Mouse (Mus musculus) forebrain, embryonic 11.5 days (tissue): ENCODE results near the gene Gemin2. TPM values are rescaled to one million over a fixed set of nuclear protein-coding genes. Genes with fewer than 3 reads are reported as not detected.
"Not testable (repeated sequence)": the region's sequence is repeated elsewhere in the genome, so short reads cannot be mapped to it uniquely, and the experiment has no call there.

Source experiments
- ATAC-seq: fragments of 200-750 bp; cut with Nextera tagmentation; replicated peaks from 2 replicates; pipeline ENCODE4 v1.8.0; 2017; ENCODE audit warnings: moderate TSS enrichment; ENCODE audit not compliant: low FRiP score
- DNase-seq: peaks from one replicate; pipeline ENCODE4 v3.0.0-alpha.2; 2017; ENCODE audit warnings: low spot score
- H3K27ac ChIP-seq: fragments of 300-500 bp; sonication (generic); 2 replicates; pipeline ENCODE4 v1.5.1; 2014; ENCODE audit warnings: low read depth, low read length
- H3K27me3 ChIP-seq: fragments of 300-500 bp; sonication (generic); 2 replicates; pipeline ENCODE4 v1.6.1; 2014; ENCODE audit warnings: mild to moderate bottlenecking, low read length, mixed read lengths; ENCODE audit not compliant: control insufficient read depth, insufficient read depth
- H3K36me3 ChIP-seq: fragments of 300-500 bp; sonication (generic); 2 replicates; pipeline ENCODE4 v1.6.1; 2014; ENCODE audit warnings: mild to moderate bottlenecking, low read length, moderate library complexity, mixed read lengths; ENCODE audit not compliant: control insufficient read depth, insufficient read depth
- H3K4me1 ChIP-seq: fragments of 300-500 bp; sonication (generic); replicated peaks from 2 replicates; pipeline ENCODE4 v1.6.1; 2014; ENCODE audit warnings: low read length, mixed read lengths; ENCODE audit not compliant: control insufficient read depth, insufficient read depth
- H3K4me2 ChIP-seq: fragments of 300-500 bp; sonication (generic); 2 replicates; pipeline ENCODE4 v1.6.1; 2014; ENCODE audit warnings: low read depth, mild to moderate bottlenecking, low read length, moderate library complexity, mixed read lengths; ENCODE audit not compliant: severe bottlenecking
- H3K4me3 ChIP-seq: fragments of 300-500 bp; sonication (generic); 2 replicates; pipeline ENCODE4 v1.5.1; 2014; ENCODE audit warnings: low read depth, low read length
- H3K9ac ChIP-seq: fragments of 300-500 bp; sonication (generic); 2 replicates; pipeline ENCODE4 v1.6.1; 2014; ENCODE audit warnings: low read length
- H3K9me3 ChIP-seq: fragments of 300-500 bp; sonication (generic); 2 replicates; pipeline ENCODE4 v1.6.1; 2016; ENCODE audit warnings: low read length, mixed read lengths; ENCODE audit not compliant: control insufficient read depth
- WGBS: fragments of 180-500 bp; shearing (Covaris S2); extraction: QIAGEN DNeasy Blood & Tissue Kit; methylation state at CpG from one replicate; pipeline ENCODE4 v1.1.7; 2014; 5-methylcytosine and 5-hydroxymethylcytosine counted together
- polyA plus RNA-seq: library from polyadenylated mRNA; unstranded; fragments of >200 nt; fragmentation: Nextera tagmentation; extraction: Ambion mirVana; gene quantifications from 2 replicates; pipeline ENCODE4 v1.2.1, GENCODE M21; 2014

The Gemin2 gene
- polyA plus RNA-seq, 1 experiment from 2014 or later, result 33.2 TPM

GRCm38 (mm10) chr12:59052470-59052869 is 39.3 kb downstream of the Gemin2 start:
- Histone ChIP-seq H3K36me3 (no peaks in the 10 kb centered on the region; the same call in 1 of the 2 replicates), H3K27me3 (no peaks in the 10 kb centered on the region), H3K4me2 (no peak overlapping the region), H3K27ac (no peak overlapping the region), H3K4me3 (no peak overlapping the region), H3K9ac (no peak overlapping the region), H3K4me1 (no peaks in the 10 kb centered on the region), H3K9me3 (no peaks in the 10 kb centered on the region)
- no peak for ATAC-seq
- no peak for DNase-seq
- 96% methylated on average over 3 of the region's 3 CpGs for WGBS

DNA sequence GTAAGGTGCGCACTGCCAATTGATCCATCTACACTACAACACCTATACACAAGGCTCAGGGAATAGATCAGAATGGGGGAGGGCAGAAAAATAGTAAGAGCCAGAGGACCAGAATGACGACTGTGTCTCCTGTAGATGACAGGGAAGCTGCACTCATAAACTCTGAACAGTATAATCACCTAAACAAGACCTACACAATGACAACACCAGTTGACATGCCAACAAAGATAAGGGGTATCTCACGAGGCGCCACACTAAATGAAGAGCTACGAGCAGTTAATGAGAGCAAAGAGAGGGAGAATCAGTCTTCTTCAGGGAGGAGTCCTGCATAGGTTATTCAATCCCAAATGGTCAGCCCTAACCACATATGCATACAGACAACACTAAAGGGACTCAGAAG is 40.0 kb downstream of the Gemin2 start:
- H3K27me3 ChIP-seq, result no peaks in the 10 kb centered on the region
- no peaks in the 10 kb centered on the region; the same call in 1 of the 2 replicates for H3K36me3 ChIP-seq
- H3K27ac ChIP-seq, result no peak overlapping the region
- no peak overlapping the region for H3K4me2 ChIP-seq
- DNase-seq (no peak), ATAC-seq (no peak)
- 89% methylated on average over 5 of the region's 5 CpGs for WGBS
- no peak overlapping the region for H3K9ac ChIP-seq
- H3K4me3 ChIP-seq, result no peak overlapping the region
- no peaks in the 10 kb centered on the region for H3K4me1 ChIP-seq
- no peaks in the 10 kb centered on the region for H3K9me3 ChIP-seq

DNA sequence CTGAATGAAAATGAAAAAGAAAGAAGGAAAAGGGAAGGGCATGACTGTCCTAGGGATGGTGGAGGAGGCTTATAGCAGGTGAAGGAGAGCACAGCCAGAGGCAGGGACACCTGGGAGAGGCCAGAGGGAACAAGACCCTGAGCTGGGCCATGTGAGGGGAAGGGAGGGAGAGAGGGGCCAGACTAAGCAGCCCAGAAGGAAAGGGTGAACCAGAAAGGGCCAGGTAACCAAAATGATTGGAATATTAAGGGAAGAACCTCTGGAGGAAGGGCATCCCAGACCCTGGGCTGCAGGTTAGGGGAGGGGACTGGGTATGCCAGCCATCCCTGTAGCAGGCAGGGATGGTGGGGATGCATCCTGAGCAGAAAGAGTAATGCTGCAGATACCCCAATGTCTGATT is 40.8 kb downstream of the Gemin2 start:
- DNase-seq, result no peak
- H3K27ac ChIP-seq, result no peak overlapping the region
- no peak overlapping the region for H3K9ac ChIP-seq
- no peaks in the 10 kb centered on the region for H3K27me3 ChIP-seq
- H3K9me3 ChIP-seq, result no peaks in the 10 kb centered on the region
- no peaks in the 10 kb centered on the region for H3K4me1 ChIP-seq
- no peak overlapping the region for H3K4me3 ChIP-seq
- ATAC-seq, result no peak
- no peaks in the 10 kb centered on the region; the same call in 1 of the 2 replicates for H3K36me3 ChIP-seq
- no peak overlapping the region for H3K4me2 ChIP-seq

DNA sequence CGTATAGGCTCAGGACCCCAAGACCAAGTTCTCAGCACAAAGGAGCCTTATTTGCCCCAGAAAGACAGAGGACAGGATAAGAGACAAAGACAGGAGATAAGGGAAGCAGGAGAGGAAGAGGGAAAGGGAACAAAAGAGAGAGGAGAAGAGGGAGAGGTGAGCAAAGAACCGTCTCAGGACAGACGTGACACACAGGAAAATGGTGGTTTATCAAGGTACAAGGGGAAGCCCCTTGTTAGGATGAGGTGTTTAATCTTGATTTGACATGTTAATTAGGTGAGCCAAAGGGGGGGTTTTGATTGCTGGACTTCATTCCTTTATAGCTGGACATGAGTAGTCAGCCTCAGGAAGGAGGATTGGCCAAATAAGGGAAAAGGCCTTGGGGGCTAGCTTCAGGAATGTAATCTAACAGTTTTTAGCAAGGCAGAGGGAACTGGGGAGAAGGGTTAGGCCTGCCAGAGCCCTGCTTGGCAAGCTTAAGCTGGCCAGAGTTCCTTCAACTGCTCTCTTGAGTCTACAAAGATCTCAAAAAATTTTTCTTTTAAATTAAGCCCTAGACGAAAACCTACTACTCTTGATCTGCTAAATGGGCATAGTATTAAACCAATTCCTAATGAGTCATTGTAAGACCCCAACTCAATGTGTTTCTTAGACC is 42.1 kb downstream of the Gemin2 start:
- H3K9ac ChIP-seq, result no peak overlapping the region
- no peaks in the 10 kb centered on the region for H3K36me3 ChIP-seq
- H3K4me2 ChIP-seq, result no peak overlapping the region
- DNase-seq (no peak), ATAC-seq (no peak)
- no peak overlapping the region for H3K27ac ChIP-seq
- 88% methylated on average over 4 of the region's 4 CpGs for WGBS
- H3K27me3 ChIP-seq, result no peaks in the 10 kb centered on the region
- H3K9me3 ChIP-seq, result no peaks in the 10 kb centered on the region
- peaks cover 3% of the 10 kb centered on the region; the same call in 1 of the 2 replicates for H3K4me1 ChIP-seq
- no peak overlapping the region for H3K4me3 ChIP-seq

DNA sequence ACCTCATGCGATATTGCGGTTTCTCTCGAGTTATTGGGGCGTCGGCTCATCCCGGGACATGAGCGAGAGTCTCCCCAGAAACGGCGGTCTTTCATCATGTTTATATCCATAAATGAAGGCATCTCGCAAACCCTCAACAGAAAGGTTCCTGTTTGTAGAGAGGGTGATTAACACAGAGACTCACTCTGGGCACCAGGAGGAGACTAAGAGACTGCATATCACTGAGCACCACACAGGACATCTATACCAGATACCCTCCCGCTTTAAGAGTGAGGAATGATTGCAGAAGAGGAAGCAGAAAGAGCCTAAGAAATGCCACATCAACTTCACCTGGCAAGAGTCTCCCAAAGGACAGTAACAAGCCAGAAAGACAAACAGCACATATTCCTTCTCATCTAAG is 43.0 kb downstream of the Gemin2 start:
- 98% methylated on average over 11 of the region's 11 CpGs for WGBS
- Histone ChIP-seq H3K9me3 (no peaks in the 10 kb centered on the region), H3K36me3 (no peaks in the 10 kb centered on the region), H3K27me3 (no peaks in the 10 kb centered on the region), H3K27ac (no peak overlapping the region), H3K4me2 (no peak overlapping the region), H3K4me3 (no peak overlapping the region), H3K4me1 (peaks cover 3% of the 10 kb centered on the region; the same call in 1 of the 2 replicates), H3K9ac (no peak overlapping the region)
- ATAC-seq (no peak), DNase-seq (no peak)

- not testable (repeated sequence) for H3K9ac ChIP-seq, DNase-seq, H3K27me3 ChIP-seq, ATAC-seq, H3K9me3 ChIP-seq, H3K36me3 ChIP-seq, H3K4me3 ChIP-seq, H3K27ac ChIP-seq, H3K4me2 ChIP-seq, H3K4me1 ChIP-seq
- 85% methylated on average over 5 of the region's 5 CpGs for WGBS
Measured at GRCm38 (mm10) chr12:59058242-59058641, 45.0 kb downstream of the Gemin2 start.

GRCm38 (mm10) chr12:59060322-59060721 is 47.1 kb downstream of the Gemin2 start:
- Histone ChIP-seq H3K27me3 (no peaks in the 10 kb centered on the region), H3K4me3 (peak overlapping the region; percentile 80), H3K9me3 (no peaks in the 10 kb centered on the region), H3K36me3 (no peaks in the 10 kb centered on the region), H3K4me1 (peaks cover 3% of the 10 kb centered on the region; the same call in 1 of the 2 replicates), H3K27ac (no peak overlapping the region), H3K4me2 (peak overlapping the region; percentile 80), H3K9ac (peak overlapping the region; percentile 83)
- no peak for DNase-seq
- ATAC-seq, result no peak
- WGBS, result 71% methylated on average over 4 of the region's 4 CpGs

- peak; percentile 98 for ATAC-seq
- Histone ChIP-seq H3K9me3 (no peaks in the 10 kb centered on the region), H3K4me1 (peaks cover 3% of the 10 kb centered on the region; the same call in 1 of the 2 replicates), H3K27me3 (no peaks in the 10 kb centered on the region), H3K4me2 (peak within 1 kb of the TSS; percentile 80), H3K27ac (peak within 1 kb of the TSS; percentile 73; the same call in 1 of the 2 replicates), H3K36me3 (no peaks in the 10 kb centered on the region), H3K4me3 (peak within 1 kb of the TSS; percentile 80), H3K9ac (peak within 1 kb of the TSS; percentile 83)
- peak; percentile 88 for DNase-seq
- under 1% methylated on average over 49 of the region's 49 CpGs for WGBS
Measured at GRCm38 (mm10) chr12:59060993-59061595, 47.9 kb downstream of the Gemin2 start, which contains the start of gene Trappc6b. Trappc6b (minus strand) TSS chr12:59061472.
